11 mouse cellular contexts compared by ENCODE assay signal in the genomic region with DNA sequence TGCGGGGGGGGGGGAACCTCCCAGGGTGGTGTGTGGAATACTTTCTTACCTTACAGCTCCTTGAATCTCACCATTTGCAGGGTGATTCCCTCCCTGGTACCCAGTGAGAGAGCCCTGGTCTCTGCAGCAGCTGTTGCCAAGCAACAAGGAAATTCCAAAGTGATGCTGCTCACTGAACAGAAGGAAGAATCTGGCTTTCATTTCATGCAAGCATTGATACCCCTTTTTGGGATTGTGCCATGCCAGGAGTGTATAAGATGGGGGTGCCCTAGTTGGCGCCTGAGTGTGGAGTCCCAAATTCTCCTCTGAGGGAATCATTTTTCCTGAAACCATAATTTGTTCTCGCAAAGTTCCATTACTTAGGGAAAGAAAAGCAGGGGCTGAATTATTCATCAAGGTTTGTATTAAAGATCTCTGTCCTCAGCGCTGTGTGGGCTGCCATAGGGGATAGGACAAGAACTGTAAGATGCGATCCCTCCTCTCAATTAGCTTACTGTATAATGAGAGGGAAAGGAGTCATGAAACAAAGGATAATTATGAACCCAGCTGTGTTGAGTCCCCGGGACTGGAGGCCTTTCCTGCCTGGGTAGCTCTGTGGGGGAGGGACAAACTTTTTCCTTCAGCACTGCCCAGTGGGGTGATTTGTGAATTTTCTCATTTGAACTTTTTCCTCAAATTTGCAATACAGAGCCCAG.
A peak's percentile ranks its signal among the peaks of the same experiment; 100 is the strongest.
DNase-seq lines count a peak whose midpoint lies in the region; ATAC-seq lines count a peak whose summit lies in the region.
"Had no signal": no experiment of that assay in that cellular context is flagged by ENCODE, and none has a peak within 500 bp of the region (broad histone marks: within the 10 kb centered on the region; RNA-seq: fewer than 3 reads in every experiment).

No protein-coding gene starts in this region.

- peak; percentile 62 for ATAC-seq in forebrain, embryonic 11.5 days (replicated peaks; ENCODE audit: low FRiP score)

- 74% methylated on average over 6 of the region's 6 CpGs for WGBS in forebrain, embryonic 11.5 days
- 88% methylated on average over 6 of the region's 6 CpGs for WGBS in forebrain, embryonic 10.5 days

- no peak overlapping the region for H3K9ac ChIP-seq in forebrain, embryonic 11.5 days (ENCODE audit: low read length)
- H3K9ac ChIP-seq: liver, embryonic 13.5 days had no signal

- H3K4me2 ChIP-seq in forebrain, embryonic 11.5 days (ENCODE audit: low read depth, low read length, severe bottlenecking), result no peak overlapping the region
- H3K4me2 ChIP-seq: liver, embryonic 13.5 days had no signal

- no peaks in the 10 kb centered on the region for H3K4me1 ChIP-seq in forebrain, embryonic 11.5 days (replicated peaks; ENCODE audit: control insufficient read depth, insufficient read depth, low read length)
- H3K4me1 ChIP-seq in forebrain, embryonic 10.5 days, result peaks cover 8% of the 10 kb centered on the region; the same call in 1 of the 2 replicates
- H3K4me1 ChIP-seq: liver, embryonic 13.5 days had no signal

- DNase-seq in forebrain, embryonic 11.5 days (ENCODE audit: low spot score), result no peak
- DNase-seq in forebrain, embryonic 10.5 days (ENCODE audit: extremely low spot score, low spot score), result no peak
- DNase-seq in frontal cortex, postnatal 14 days (ENCODE audit: low spot score in 2 of 2), result peak; percentile 35 to 41
- peak; percentile 38 to 51 for DNase-seq in left cerebral cortex, adult 18-20 months (ENCODE audit: low spot score in 2 of 2)
- DNase-seq in right cerebral cortex, adult 18-20 months, result peak; percentile 63
- no peak for DNase-seq in lung, adult 18-20 months
- no peak for DNase-seq in MN1 (ENCODE audit: low spot score)
- DNase-seq in adrenal gland, postnatal 36 days, result no peak
- DNase-seq: kidney, adult 18-20 months; liver, embryonic 13.5 days had no signal

- no peak overlapping the region for H3K27ac ChIP-seq in forebrain, embryonic 11.5 days (ENCODE audit: low read depth, low read length)
- H3K27ac ChIP-seq in forebrain, embryonic 10.5 days, result no peak overlapping the region
- H3K27ac ChIP-seq: heart, embryonic 10.5 days; liver, embryonic 13.5 days had no signal

- no peaks in the 10 kb centered on the region for H3K27me3 ChIP-seq in forebrain, embryonic 11.5 days (ENCODE audit: control insufficient read depth, insufficient read depth, low read length)
- H3K27me3 ChIP-seq in forebrain, embryonic 10.5 days (ENCODE audit: poor library complexity, severe bottlenecking), result no peaks in the 10 kb centered on the region
- H3K27me3 ChIP-seq: liver, embryonic 13.5 days had no signal

- no peak overlapping the region for H3K4me3 ChIP-seq in forebrain, embryonic 11.5 days (ENCODE audit: low read depth, low read length)
- no peak overlapping the region for H3K4me3 ChIP-seq in forebrain, embryonic 10.5 days
- H3K4me3 ChIP-seq: heart, embryonic 10.5 days; liver, embryonic 13.5 days had no signal

- H3K9me3 ChIP-seq in forebrain, embryonic 11.5 days (ENCODE audit: control insufficient read depth, low read length), result no peaks in the 10 kb centered on the region
- no peaks in the 10 kb centered on the region for H3K9me3 ChIP-seq in forebrain, embryonic 10.5 days
- H3K9me3 ChIP-seq: heart, embryonic 10.5 days; liver, embryonic 13.5 days had no signal

- no peaks in the 10 kb centered on the region; the same call in 1 of the 2 replicates for H3K36me3 ChIP-seq in forebrain, embryonic 11.5 days (ENCODE audit: control insufficient read depth, insufficient read depth, low read length)
- H3K36me3 ChIP-seq in forebrain, embryonic 10.5 days (replicated peaks), result peaks cover 62% of the 10 kb centered on the region

Comparison
In these comparisons a context has a peak if more than half of its experiments do, and no peak if none do; other contexts are left out.
1. DNase-seq: peak in frontal cortex, postnatal 14 days (2 of 2), left cerebral cortex, adult 18-20 months (2 of 2) and right cerebral cortex, adult 18-20 months (single experiment); none in forebrain, embryonic 11.5 days (single experiment), forebrain, embryonic 10.5 days (single experiment), lung, adult 18-20 months (0 of 2), MN1 (single experiment) and adrenal gland, postnatal 36 days (0 of 2).